Mouse (Mus musculus) midbrain, postnatal 0 days (tissue): ENCODE measurements at regions not wholly inside any gene's neighbourhood (a gene's known extent, or its start where the extent isn't known, plus 50 kb on each side); places are given as distances from the start of the nearest gene placed in this dataset.

Experiments used
- ATAC-seq: fragments of 200-750 bp; cut with Nextera tagmentation; 2 replicates; pipeline ENCODE4 v1.8.0; 2017; ENCODE audit warnings: moderate number of reproducible peaks, mild to moderate bottlenecking, moderate TSS enrichment, moderate library complexity; ENCODE audit not compliant: low FRiP score
- DNase-seq: peaks from one replicate; pipeline ENCODE4 v3.0.0-alpha.2; 2015; ENCODE audit warnings: low spot score
- H3K27ac ChIP-seq: fragments of 300-500 bp; sonication (generic); 2 replicates; pipeline ENCODE4 v1.5.1; 2014; ENCODE audit warnings: low read depth, mild to moderate bottlenecking, low read length, mixed read lengths
- H3K27me3 ChIP-seq: fragments of 300-500 bp; sonication (generic); 2 replicates; pipeline ENCODE4 v1.6.1; 2014; ENCODE audit warnings: low read length, control low read depth, mixed read lengths; ENCODE audit not compliant: insufficient read depth
- H3K36me3 ChIP-seq: fragments of 300-500 bp; sonication (generic); 2 replicates; pipeline ENCODE4 v1.6.1; 2014; ENCODE audit warnings: low read length, control low read depth, mixed read lengths; ENCODE audit not compliant: insufficient read depth
- H3K4me1 ChIP-seq: fragments of 300-500 bp; sonication (generic); 2 replicates; pipeline ENCODE4 v1.6.1; 2014; ENCODE audit warnings: mild to moderate bottlenecking, control low read depth, antibody characterized with exemption, low read length, mixed read lengths; ENCODE audit not compliant: insufficient read depth
- H3K4me2 ChIP-seq: fragments of 300-500 bp; sonication (generic); 2 replicates; pipeline ENCODE4 v1.6.1; 2014; ENCODE audit warnings: low read depth, mild to moderate bottlenecking, low read length, mixed read lengths; ENCODE audit not compliant: poor library complexity, severe bottlenecking
- H3K4me3 ChIP-seq: fragments of 300-500 bp; sonication (generic); 2 replicates; pipeline ENCODE4 v1.5.1; 2014; ENCODE audit warnings: low read depth, mild to moderate bottlenecking, low read length, moderate library complexity
- H3K9ac ChIP-seq: fragments of 300-500 bp; sonication (generic); replicated peaks from 2 replicates; pipeline ENCODE4 v1.6.1; 2014; ENCODE audit warnings: mild to moderate bottlenecking, low read length, moderate library complexity, mixed read lengths; ENCODE audit not compliant: poor library complexity, severe bottlenecking
- H3K9me3 ChIP-seq: fragments of 300-500 bp; sonication (generic); 2 replicates; pipeline ENCODE4 v1.6.1; 2016; ENCODE audit warnings: low read length, control low read depth
- CTCF ChIP-seq: IDR thresholded peaks from 2 replicates; pipeline ENCODE4 v1.5.1; 2016; ENCODE audit warnings: antibody characterized with exemption, mild to moderate bottlenecking
- WGBS: fragments of 180-500 bp; shearing (Covaris S2); extraction: QIAGEN DNeasy Blood & Tissue Kit; methylation state at CpG from one replicate; pipeline ENCODE4 v1.1.7; 2014; 5-methylcytosine and 5-hydroxymethylcytosine counted together

- TF ChIP-seq CTCF, result no peak
- H3K9me3 ChIP-seq, result no peaks in the 10 kb centered on the region
- WGBS, result 80% methylated on average over 1 of the region's 1 CpGs
- H3K4me3 ChIP-seq, result no peak overlapping the region
- DNase-seq (no peak), ATAC-seq (no peak)
- no peak overlapping the region for H3K27ac ChIP-seq
- H3K27me3 ChIP-seq, result no peaks in the 10 kb centered on the region
- H3K36me3 ChIP-seq, result no peaks in the 10 kb centered on the region
- no peaks in the 10 kb centered on the region for H3K4me1 ChIP-seq
- no peak overlapping the region for H3K4me2 ChIP-seq
- H3K9ac ChIP-seq, result no peak overlapping the region
These were observed 1118.6 kb upstream of the Celf2 start for GRCm38 (mm10) chr2:8628007-8628406.

- WGBS, result 97% methylated on average over 2 of the region's 2 CpGs
These were observed 1119.3 kb upstream of the Celf2 start for GRCm38 (mm10) chr2:8628485-8629208.

GRCm38 (mm10) chr2:8638082-8638481 lies 1128.7 kb upstream of the Celf2 start:
- Histone ChIP-seq H3K4me3 (no peak overlapping the region), H3K4me1 (no peaks in the 10 kb centered on the region), H3K4me2 (peak overlapping the region; percentile 3; the same call in 1 of the 2 replicates), H3K9me3 (no peaks in the 10 kb centered on the region), H3K36me3 (no peaks in the 10 kb centered on the region), H3K27me3 (no peaks in the 10 kb centered on the region), H3K27ac (no peak overlapping the region), H3K9ac (no peak overlapping the region)
- DNase-seq (peak; percentile 66), ATAC-seq (no peak)
- WGBS, result 28% methylated on average over 7 of the region's 7 CpGs
- TF ChIP-seq CTCF, result peak; percentile 84

More at GRCm38 (mm10) chr2:8628485-8629208, 1119.3 kb upstream of the Celf2 start:
- no peak for DNase-seq
- Histone ChIP-seq H3K4me1 (no peaks in the 10 kb centered on the region), H3K9me3 (no peaks in the 10 kb centered on the region), H3K4me3 (no peak overlapping the region), H3K27me3 (no peaks in the 10 kb centered on the region), H3K4me2 (no peak overlapping the region), H3K9ac (no peak overlapping the region), H3K27ac (no peak overlapping the region), H3K36me3 (no peaks in the 10 kb centered on the region)
- TF ChIP-seq CTCF, result no peak
- no peak for ATAC-seq

DNA sequence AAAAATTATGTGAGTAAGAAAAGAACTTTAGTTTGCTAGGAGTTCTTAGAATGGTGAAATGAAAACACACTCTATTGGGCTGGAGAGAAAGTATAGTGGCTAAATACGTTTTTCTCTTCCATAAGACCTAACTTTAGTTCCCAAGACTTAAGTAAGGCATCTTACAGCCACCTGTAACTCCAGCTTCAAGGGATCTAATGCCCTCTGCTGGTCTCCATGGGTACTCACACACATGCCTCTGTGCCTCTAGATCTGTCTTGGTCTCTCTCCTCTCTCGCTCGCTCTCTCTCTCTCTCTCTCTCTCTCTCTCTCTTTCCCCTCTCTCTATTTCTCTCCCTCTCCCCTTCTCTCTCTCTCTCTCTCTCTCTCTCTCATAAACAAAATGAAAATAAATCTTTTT lies 1129.9 kb upstream of the Celf2 start:
- H3K27me3 ChIP-seq, result no peaks in the 10 kb centered on the region
- no peaks in the 10 kb centered on the region for H3K36me3 ChIP-seq
- no peak overlapping the region for H3K27ac ChIP-seq
- ATAC-seq, result no peak
- no peak overlapping the region for H3K4me3 ChIP-seq
- H3K9me3 ChIP-seq, result no peaks in the 10 kb centered on the region
- H3K4me2 ChIP-seq, result no peak overlapping the region
- TF ChIP-seq CTCF, result peak; percentile 74
- DNase-seq, result peak; percentile 50
- no peak overlapping the region for H3K9ac ChIP-seq
- WGBS, result 49% methylated on average over 3 of the region's 3 CpGs
- H3K4me1 ChIP-seq, result no peaks in the 10 kb centered on the region

GRCm38 (mm10) chr2:8645463-8645862 lies 1136.1 kb upstream of the Celf2 start:
- TF ChIP-seq CTCF, result peak; percentile 91
- Histone ChIP-seq H3K36me3 (no peaks in the 10 kb centered on the region), H3K27me3 (no peaks in the 10 kb centered on the region), H3K9ac (no peak overlapping the region), H3K4me2 (no peak overlapping the region), H3K27ac (no peak overlapping the region), H3K9me3 (no peaks in the 10 kb centered on the region), H3K4me1 (no peaks in the 10 kb centered on the region), H3K4me3 (no peak overlapping the region)
- ATAC-seq (no peak), DNase-seq (peak; percentile 77)
- WGBS, result 8% methylated on average over 1 of the region's 1 CpGs

DNA sequence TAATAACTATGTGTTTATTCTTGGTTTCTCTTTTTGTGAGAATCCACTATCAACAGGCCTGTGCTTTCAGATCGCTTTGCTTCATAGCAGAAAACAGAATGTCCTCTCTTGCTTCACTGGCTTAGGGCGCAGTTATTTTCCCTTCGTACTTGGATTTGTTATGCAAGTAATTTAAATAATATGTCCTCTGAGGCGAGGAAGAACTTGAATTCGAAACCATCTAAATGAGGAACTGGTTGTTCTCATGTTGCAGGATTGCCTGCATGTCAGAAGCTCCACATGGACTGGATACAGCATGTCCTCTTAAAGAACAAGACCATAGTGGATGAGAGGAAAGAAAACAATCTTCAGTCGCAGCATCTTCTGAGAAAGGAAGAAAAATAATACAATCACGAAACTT lies 1151.2 kb upstream of the Celf2 start:
- Histone ChIP-seq H3K36me3 (no peaks in the 10 kb centered on the region), H3K9ac (no peak overlapping the region), H3K4me3 (no peak overlapping the region), H3K27ac (no peak overlapping the region), H3K4me1 (no peaks in the 10 kb centered on the region), H3K27me3 (no peaks in the 10 kb centered on the region), H3K4me2 (no peak overlapping the region), H3K9me3 (no peaks in the 10 kb centered on the region)
- WGBS, result 88% methylated on average over 7 of the region's 7 CpGs
- no peak for TF ChIP-seq CTCF
- ATAC-seq, result no peak
- DNase-seq, result no peak
